Mouse (Mus musculus) lung, adult 2 months (tissue): ENCODE measurements at regions not wholly inside any gene's neighbourhood (a gene's known extent, or its start where the extent isn't known, plus 50 kb on each side); places are given as distances from the start of the nearest gene placed in this dataset.

Source experiments
- CTCF ChIP-seq: fragments of 200-500 bp; IDR thresholded peaks from 2 replicates; pipeline ENCODE4 v1.5.1; 2011; ENCODE audit warnings: mild to moderate bottlenecking, low read length, control low read depth; ENCODE audit not compliant: insufficient read depth
- POLR2A ChIP-seq: fragments of 200-500 bp; IDR thresholded peaks from 2 replicates; pipeline ENCODE4 v1.6.1; 2011; ENCODE audit warnings: low read depth, mild to moderate bottlenecking, control low read depth, low read length, borderline replicate concordance; ENCODE audit errors: extremely low read depth

DNA sequence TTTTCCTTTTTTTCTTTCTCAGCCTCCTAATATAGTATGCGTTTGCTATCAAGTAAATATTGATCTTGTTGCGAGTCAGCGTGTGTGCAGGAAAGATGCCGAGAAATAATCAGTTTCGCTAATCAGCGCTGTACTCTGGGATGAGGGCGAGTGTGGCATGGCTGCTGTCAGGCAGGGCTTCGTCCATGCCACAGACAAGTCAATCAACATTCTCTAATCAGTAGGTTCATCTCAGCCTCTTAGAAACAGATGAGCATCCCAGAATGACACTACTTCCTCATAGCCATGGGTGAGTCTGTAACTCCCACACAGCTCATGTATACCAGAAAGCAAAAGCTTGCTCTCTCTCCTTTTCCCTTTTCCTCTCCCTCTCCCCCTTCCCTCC is 199.8 kb downstream of the En1 start:
- no peak for TF ChIP-seq CTCF
- TF ChIP-seq POLR2A, result no peak
